Mouse (Mus musculus) E14TG2a.4 (cell line): ENCODE measurements at regions not wholly inside any gene's neighbourhood (a gene's known extent, or its start where the extent isn't known, plus 50 kb on each side); places are given as distances from the start of the nearest gene placed in this dataset.

Experiments
- CTCF ChIP-seq: conservative IDR thresholded peaks from 2 replicates; pipeline ENCODE4 v1.5.1; 2014; ENCODE audit warnings: low read length
- NANOG ChIP-seq: IDR thresholded peaks from 2 replicates; pipeline ENCODE4 v1.6.1; 2014; ENCODE audit warnings: borderline replicate concordance, low read length, mixed read lengths

DNA sequence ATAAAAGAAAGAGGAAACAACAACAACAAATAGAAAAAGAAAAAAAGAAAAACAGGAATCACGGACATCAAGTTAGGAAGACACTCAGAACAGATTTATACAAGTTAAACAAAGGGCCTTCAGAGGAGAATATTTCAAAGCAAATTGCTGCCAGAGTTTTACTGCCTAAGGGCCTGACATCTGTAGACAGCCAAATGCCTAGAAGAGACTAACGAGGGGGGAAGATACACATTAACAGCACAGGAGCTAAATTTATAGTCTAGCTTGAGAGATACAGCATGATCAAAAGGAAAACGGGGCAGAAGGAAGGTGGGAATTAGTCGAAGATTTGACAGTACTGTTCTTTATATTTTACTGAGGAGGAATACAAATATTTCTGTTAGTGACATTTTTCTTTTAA, 933.9 kb upstream of the Ddx18 start:
- TF ChIP-seq CTCF (no peak), NANOG (no peak)
